Mouse (Mus musculus) thymus, postnatal 4 days (tissue): ENCODE results near the gene Fkbp10.

Experiments used
- DNase-seq: peaks from one replicate; pipeline ENCODE4 v3.0.0; 2021

Fkbp10 gene

DNA sequence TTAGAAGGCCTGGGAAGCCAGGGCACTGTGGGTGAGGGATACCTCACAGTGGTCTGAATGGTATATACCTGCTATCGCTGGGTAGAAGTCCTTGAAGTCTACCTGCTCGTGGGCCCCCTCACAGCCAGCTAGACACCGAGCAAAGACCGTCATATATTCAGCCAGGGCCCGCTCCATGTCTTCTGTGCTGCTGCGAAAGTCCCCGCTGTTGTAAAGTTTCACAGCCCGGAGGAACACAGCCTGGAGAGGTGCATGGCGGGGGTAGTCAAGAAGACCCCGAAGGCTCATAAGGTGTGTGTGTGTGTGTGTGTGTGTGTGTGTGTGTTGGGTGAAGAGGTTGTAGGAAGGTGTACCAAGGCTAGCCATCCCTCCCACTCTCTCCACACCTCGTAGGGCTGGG is 2.0 kb upstream of the Fkbp10 start:
- DNase-seq: no peak

DNA sequence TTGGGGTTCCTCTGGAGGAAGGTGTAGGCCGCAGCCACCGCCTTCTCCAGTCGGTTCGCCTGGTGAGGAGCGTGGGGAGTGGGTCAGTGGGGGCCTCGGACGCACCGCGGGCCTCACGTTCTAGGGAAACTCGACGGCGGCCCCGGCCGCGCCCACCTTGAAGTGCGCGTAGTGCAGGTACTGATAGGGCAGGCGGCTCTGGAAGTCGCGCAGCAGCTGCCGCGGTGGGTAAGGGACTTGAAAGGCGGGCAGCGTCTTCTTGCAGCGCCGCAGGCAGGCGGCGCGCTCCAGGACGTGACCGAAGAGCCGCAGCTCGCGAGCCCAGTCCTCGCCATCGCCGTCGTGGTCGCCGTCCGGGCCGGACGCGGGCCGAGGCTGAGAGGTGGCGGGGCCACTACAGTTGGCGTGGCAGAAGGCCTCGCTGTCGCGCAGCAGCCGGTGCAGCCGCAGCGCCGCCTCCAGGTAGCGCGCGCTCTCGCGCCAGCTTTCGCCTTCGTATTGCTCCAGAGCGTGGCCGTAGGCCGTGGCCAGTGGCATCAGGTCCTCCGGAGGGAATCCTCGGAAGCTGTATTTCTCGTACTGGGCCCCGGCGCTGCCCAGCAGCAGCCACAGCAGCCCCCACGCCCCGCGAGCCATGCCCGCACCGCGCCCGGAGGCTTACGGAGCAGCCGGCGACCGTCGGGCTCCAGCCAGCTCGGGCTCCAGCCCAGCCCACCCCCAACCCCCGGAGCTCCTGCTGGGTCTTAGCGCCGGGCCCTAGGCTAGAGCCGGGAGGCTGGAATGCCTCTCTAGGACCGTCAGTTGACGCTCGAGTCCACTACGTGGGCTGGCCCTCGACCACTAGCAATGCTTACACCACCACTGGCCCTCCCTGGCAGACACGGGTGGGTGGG is 1.2 kb upstream of the Fkbp10 start, which contains the start of gene P3h4:
P3h4 (minus strand) TSS at position 816 of the 893 bp plus-strand sequence.
- DNase-seq: peak; percentile 88

DNA sequence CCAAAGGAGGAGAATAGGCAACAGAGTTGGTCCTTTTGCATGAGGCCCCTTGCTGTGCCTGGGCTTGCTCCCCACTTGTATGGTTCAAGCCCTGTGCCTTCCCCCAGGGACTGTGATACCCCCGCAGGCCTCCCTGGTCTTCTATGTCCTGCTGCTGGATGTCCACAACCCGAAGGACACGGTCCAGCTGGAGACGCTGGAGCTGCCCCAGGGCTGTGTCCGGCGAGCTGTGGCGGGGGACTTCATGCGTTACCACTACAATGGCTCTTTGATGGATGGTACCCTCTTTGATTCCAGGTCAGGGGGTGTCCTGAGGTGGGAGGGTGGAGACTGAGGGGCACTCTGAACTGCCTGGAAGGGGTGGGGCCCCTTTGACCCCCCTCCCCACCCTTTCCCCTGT is 6.0 kb downstream of the Fkbp10 start:
- no peak for DNase-seq

DNA sequence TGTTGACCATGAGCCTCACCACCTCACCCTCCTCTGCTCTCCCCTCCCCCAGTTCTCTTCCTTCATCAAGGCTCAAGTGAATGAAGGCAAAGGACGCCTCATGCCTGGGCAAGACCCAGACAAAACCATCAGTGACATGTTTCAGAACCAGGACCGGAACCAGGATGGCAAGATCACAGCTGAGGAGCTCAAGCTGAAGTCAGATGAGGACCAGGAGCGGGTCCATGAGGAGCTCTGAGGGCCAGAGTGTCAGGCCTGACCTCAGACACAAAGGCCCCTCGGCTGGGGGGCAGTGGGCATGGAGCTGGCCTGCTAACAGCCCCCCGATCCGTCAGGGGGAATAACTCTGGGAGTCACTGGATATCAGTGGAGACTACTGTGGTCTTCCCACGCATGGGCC is 8.3 kb downstream of the Fkbp10 start:
- no peak for DNase-seq

DNA sequence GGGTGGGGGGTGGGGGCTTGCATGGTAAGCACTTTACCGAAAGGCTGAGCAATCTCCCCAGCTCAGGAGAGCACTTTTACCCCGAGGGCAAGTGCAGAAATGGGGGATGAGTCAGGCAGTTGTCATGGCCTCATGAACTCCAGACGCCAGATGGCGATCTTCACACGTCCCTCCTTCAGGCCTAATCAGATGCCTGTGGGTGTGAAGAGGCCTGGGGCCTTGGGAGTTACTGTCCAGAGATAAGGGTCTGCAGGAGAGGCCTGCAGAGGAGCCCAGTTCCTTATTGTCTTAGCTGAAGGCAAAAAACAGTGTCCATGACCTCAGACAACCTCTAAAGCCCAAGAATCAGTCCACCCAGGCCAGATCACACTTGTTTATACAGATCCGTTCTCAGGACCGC is 10.4 kb downstream of the Fkbp10 start:
- peak; percentile 87 for DNase-seq

DNA sequence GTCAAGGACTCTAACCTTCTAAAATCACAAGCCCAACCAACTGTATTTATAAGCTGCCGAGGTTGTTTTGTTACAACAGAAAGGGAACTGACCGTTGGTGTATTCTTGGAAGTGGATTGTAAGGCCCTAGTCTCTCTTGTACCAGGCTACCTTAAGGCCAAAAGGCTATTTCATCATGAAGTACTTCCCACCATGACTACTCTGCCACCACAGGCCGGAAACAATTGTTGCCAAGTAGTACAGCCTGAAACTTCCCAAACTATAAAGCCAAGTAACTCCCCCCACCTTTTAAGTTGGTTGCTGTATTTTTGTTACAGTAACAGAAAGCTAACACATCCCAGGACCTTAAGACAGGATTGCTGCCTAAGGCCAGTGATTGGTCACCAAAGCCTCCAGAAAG is 11.3 kb downstream of the Fkbp10 start:
- no peak for DNase-seq

DNA sequence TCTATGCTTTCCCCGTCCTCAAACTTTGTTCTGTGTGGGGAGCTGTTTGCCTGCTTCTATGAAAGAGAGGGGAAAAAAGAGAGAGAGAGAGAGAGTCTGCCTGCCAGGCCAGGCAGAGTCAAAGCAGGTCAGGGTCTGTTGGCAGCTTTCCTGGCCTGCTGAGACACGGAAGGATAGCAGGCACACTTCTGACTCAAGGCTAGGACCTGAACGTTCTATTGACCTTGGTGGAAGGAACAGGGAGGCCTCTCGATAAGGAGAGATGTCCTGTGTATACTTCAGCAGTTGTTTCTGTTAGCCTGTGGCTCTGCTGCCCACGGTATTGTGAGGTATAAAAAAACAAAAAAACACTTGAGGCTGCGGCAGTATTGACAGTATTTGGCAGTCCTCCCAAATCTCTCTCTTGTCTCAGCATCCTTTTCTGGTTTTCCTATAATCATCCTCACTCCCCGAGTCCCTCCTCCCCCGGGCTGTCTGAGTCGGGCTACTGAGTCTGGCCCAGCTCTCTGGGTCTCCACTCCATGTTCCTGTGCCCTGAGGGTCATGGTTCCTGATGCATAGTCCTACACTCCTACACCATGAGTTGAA is 13.2 kb downstream of the Fkbp10 start:
- no peak for DNase-seq

DNA sequence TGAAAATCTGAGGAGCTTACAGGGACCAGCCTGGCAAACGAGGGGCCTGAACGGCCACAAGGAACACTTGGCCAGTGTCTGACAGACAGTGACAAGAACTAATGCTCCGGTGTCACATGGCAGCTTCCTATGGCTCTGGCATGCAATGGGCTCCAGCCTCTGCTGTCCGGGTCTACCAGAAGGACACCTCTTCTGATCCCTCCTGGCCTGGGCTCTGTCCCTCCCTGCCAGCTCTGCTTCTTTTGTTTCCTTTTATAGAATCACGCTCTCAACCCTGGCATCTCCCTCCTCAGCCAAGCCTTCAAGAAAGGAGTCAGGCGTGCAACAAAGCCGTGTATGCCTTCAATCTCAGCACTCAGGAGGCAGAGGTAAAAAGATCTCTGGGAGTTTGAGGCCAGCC is 14.6 kb downstream of the Fkbp10 start:
- DNase-seq: no peak

DNA sequence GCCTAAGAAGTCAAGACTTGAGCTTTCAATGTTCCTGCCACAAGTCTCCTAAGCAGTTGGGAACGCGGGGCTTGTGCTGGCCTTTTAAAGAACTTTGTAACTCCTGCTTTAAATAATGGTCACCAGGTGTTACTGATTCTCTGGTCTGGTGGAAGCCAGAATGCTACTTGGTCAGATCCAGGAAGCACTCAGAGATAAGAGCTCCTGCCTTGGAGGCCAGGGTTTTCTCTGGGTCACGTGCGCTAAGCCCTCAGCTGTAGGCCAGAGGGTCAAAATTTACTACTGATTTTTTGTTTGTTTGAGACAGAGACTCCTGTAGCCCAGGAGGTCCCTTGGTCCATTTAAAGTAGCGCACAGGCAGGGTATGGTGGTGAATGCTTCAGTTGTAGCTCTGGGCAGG is 16.5 kb downstream of the Fkbp10 start:
- no peak for DNase-seq

DNA sequence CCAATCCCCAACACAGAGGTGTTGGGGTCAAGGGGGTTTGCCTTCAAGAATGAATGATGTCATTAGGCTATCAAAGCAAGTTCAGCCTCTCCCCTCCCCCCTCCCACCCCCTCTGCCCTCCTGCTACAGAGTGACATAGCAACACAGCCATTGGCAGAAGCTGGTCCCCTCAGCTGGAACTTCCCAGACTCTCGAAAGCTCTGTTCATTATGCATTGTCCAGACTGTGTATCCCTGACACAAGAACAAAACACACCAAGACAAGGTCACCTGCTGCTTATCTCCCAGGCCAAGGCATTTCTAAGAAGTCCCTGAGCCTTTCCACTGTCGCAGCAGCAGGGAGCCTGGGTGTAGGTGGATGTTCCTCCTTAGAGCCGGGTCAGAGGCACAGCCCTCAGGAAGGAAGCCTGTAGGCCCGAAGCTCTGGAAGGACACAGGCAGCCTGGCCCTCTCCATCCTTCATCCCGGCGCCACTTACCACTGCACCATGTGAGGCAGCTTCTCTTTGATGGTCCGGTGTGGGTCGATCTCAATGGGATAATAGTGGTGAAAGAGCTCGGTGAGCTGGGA is 20.3 kb downstream of the Fkbp10 start:
- DNase-seq: no peak

DNA sequence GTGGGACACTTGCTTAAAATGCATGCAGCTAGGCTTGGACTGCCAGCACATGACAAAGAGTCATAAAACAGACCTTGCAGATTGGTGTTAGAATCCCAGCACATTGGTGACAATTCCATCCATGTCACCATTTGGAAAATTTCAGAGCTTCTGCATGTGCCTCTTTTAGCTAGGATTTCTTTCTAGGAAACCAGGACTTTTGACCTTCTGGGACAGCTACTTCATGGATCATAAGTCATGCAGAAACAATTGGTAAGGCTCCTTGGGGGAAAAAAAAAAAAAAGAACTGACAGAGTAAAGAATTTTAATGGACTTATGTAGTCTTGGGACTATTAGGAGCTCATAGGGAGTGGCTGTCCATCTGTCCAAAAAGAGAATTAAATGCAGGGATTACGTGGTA is 22.4 kb downstream of the Fkbp10 start:
- no peak for DNase-seq

DNA sequence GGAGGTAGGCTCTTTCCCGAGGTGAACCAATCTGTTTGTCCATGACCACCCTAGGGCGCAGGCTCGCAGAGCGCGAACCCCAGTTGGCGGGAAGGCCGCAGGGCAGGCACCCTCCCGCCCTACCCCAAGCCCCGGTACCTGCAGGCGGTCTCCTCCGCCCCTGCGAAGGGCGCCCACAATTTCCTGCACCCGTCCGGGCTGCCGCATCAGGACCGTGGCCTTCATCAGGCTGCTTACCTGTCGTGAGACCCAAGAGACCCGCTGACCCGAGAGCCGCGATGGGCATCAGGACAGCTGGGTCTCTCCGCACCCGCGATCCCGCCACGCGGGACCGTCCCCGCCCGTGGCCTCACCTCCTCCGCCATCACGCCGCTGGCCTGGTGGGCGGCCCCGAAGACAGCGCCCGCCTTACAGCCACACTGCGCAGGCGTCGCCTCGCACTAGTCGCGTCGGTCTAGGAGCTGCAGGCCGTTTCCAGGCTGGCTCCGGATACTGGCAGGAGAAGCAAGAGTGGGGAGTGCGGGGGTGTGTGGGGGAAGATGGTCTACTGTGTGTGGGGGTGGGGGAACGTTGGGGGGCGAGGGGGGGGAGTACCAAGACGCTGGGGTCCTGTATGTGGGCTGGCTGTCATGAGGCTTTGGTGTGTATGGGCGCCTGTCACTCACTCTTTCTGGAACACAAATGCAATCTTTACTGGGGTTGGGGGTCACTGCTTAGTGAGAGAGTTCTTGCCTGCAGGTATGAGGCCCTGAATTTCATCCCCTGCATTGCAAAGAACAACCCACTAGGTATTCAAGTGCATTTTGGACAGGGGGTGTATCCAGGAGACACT is 25.4 kb downstream of the Fkbp10 start:
- DNase-seq: peak; percentile 91

DNA sequence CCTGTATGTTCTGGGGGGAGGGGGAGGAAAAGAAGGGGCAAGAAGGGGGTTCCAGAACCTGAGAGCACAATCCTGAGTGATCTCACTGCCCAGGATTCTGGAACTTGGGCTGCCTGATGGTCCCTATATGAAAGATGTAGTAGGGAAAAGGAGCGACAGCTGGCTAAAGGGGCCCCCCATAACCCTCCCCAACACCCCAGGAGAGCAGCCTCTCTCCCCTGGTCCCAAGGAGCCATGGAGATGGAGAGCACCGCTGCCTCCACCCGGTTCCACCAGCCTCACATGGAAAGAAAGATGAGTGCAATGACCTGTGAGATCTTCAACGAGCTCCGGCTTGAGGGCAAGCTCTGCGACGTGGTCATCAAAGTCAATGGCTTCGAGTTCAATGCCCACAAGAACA is 26.3 kb downstream of the Fkbp10 start, which contains the start of the genes Nt5c3b and Klhl10:
Nt5c3b (minus strand) TSS at position 12 of the 400 bp plus-strand sequence.
Klhl10 (plus strand) TSS at position 121 of the 400 bp plus-strand sequence.
- no peak for DNase-seq

DNA sequence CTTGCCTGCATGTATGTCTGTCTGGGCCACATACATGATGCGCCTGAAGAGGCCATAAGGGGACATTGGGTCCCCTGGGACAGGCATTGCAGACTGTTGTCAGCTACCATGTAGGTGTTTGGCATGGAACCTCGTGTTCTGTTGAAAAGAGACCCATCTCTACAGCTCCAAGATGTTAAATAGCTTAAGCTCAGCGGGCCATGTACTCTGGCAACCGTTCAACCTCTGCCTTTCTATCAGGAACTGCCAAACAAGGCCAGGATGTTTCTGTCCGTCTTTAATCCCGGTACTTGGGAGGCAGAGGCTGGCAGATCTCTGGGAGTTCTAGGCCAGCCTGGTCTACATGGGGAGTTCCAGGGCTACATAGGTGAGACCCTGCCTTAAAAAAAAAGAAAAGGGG is 27.1 kb downstream of the Fkbp10 start:
- DNase-seq: no peak

DNA sequence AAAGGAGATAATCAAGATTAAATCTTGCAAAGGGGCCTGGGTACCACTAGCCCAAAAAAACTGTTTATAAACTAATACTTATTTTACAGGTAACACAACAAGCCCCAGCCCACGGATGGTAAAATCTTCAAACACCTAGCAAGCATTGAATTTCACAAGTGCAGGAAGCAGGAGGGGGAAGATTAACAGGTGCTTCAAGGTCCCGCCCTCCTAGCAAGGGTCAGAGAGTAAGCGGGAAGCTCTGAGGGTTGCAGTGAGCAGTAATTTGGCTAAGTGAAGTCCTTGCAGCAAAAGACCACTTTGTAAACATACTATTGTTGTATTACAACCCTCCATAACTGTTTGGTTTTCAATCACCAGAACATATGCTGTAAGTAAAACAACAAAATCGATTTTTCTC is 41.8 kb downstream of the Fkbp10 start:
- DNase-seq: no peak

DNA sequence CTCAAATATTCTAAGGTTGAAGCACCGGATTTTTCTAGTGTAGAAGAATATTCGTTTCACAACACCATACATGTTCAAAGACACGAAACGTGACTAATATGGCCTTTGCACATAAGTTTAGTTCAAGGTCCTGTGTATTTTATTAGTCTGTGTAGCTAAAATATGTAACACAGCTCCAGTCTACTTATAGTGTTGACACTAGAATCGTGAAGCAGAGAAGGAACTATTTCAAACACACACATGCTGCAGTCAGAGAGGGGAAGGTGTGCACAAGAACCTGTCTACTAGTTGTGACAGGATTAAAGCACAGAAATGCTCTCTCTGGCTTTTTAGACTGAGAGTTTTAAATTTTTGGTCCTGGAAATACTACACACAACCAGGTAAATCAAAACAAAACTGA is 42.2 kb downstream of the Fkbp10 start:
- no peak for DNase-seq

DNA sequence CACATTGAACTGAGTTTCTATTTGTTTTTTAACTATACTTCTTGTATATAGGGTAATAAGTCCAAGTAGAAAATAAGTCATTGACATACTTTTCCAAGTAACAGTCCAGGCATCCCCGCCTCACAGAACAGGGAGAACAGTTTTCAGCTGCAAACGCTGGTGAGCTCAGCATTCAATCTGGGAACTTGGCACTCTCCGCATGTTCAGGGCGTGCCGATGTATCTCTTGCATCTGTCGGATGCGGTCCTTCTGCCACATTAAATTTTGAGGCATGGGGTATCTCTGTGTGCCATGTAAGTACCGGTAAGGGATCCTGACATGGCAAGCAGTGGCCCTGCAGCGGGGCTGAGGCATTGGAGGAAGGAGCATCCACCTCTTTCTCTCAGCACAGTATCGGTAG is 47.2 kb downstream of the Fkbp10 start:
- no peak for DNase-seq

DNA sequence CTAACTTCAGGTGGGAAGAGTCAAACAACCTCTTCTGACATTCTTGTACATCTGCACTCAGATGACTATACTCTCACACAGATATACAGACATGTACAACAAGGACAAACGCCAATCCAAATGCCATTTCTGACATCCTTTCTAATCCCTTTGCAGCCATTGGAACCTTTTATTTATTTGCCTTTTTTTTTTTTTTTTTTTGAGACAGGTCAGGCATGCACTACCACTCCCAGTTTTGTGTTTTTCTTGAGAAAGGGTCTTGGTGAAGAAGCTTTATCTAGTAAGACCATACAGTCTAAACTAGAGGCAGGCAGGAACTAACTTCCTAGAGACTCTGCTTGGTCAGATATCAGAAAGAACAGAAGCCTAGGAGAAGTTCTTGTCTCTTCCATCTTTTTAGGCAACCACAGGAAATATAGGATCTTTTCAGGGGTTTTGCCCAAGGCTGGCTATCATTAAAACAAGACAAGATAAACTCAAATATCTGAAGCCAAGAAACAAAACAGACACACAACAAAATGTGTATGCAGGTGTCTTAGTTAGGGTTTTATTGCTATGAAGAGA is 49.8 kb downstream of the Fkbp10 start:
- DNase-seq: no peak

DNA sequence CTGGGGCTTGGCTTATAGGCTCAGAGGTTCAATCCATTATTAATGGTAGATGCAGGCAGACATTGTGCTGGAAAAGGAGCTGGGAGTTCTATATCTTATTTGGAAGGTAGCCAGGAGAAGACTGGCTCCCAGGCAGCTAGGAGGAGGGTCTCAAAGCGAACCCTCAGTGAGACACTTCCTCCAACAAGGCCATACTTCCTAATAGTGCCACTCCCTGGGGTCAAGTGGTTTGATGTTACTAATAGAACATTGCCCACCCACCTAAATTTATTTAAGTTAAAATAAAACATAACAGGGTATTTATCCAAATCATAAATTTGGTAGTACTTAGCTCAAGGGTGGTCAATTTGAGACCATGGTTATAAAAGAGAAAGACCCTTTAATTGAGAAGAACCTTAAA is 50.3 kb downstream of the Fkbp10 start:
- DNase-seq: no peak

DNA sequence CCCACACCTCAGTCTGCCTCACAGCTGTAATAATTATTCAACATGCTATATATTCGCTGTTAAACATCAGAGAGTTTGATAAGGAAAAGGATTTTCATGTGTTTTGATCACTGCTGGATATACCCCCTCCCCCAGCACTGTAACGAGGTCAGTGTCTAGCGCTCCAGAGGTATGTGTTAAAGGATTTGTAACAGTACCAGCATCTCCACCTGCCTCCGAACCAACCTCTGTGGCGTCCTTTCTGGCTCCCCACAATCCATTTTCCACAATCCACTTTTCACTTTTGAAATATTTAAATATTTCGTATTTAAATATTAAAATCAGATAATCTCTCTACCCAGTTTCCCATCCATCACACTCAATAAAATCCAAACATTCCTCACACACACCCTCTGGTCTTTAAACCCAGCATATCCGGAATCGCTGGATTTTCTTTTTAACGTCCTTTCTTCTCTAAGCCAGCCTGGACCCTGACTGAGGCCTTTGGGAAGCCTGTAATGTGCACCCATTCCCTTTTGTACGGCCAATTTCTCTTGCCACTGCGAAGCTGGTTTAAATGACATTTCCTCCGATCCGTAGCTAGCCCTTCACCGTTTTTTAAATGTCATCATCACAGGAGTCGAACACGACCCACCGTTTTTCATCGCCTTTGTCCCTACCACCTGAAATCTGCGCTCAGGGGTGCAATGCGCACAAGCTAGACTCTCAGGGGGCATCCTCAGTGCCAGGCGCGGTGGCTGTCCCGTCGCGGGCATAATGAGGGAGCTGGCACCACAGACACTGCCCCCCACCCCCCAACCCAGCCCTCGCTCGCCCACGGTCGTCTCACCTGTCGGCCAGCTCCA is 56.1 kb downstream of the Fkbp10 start:
- no peak for DNase-seq

DNA sequence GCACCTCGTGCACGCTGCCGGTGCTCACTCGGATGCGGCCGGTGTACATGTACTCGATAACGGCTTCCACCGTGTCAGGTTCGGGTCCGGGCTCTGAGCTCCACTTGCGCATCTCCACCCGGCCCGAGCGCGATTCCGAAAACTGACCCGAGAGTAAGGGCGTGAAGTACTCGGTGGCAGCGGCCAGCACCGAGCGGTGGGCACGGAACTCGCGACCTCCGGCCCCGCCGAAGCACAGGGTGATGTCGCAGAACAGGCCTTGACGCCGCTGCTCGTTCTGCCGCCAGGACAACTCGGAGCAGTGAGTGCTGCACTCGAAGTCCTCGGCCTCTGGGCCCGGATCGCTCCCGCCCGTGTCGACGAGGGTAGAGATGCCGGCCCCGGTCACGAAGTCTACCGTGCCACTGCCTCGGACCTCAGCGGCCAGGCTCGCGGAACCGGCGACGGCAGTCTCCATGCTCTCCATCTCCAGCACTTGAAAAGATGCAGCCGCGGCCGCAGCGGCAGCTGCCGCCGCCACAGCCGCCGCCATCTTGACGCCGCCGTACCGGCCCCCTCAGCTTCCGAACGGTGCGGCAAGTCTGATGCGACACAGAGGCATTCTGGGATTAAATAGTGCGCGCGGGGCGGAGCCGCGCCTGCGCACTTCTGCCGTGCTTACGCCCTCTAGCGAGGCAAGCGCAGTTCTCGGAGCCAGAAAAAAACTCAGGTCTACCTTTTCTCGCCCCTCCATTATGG is 56.9 kb downstream of the Fkbp10 start, which contains the start of gene Klhl11:
Klhl11 (minus strand) TSS at position 545 of the 738 bp plus-strand sequence.
- DNase-seq: peak; percentile 92
